Mouse (Mus musculus): ENCODE measurements around the gene Krt81.

- TF ChIP-seq CTCF (IDR thresholded peaks at IDR 0.05; ENCODE audit: control insufficient read depth, insufficient read depth, insufficient read length), result no peak
- TF ChIP-seq MAX (IDR thresholded peaks at IDR 0.05), result no peak
- no peak for TF ChIP-seq USF1 (IDR thresholded peaks at IDR 0.05; ENCODE audit: low read depth)
- TF ChIP-seq MYOG (IDR thresholded peaks at IDR 0.05; ENCODE audit: control insufficient read depth, extremely low read depth, insufficient read length), result no peak
- TF ChIP-seq CEBPB (IDR thresholded peaks at IDR 0.05; ENCODE audit: low read depth), result no peak
- TF ChIP-seq MYOD1 (IDR thresholded peaks at IDR 0.05; ENCODE audit: control insufficient read depth, insufficient read length, low read depth), result no peak
- TF ChIP-seq FOSL1 (IDR thresholded peaks at IDR 0.05; ENCODE audit: insufficient read depth, low read length, poor library complexity, severe bottlenecking), result no peak
These were observed 7.7 kb downstream of the Krt81 start for GRCm38 (mm10) chr15:101455891-101456290.
